Mouse (Mus musculus): ENCODE measurements around the gene Optc. TPM values are rescaled to one million over a fixed set of nuclear protein-coding genes. Genes with fewer than 3 reads are reported as not detected.
A peak's percentile ranks its signal among the peaks of the same experiment; 100 is the strongest.

Optc gene
- 0.39 and 0.40 TPM in 2 replicates for polyA plus RNA-seq (2015; fragmentation: Nextera tagmentation; extraction: Ambion mirVana)

DNA sequence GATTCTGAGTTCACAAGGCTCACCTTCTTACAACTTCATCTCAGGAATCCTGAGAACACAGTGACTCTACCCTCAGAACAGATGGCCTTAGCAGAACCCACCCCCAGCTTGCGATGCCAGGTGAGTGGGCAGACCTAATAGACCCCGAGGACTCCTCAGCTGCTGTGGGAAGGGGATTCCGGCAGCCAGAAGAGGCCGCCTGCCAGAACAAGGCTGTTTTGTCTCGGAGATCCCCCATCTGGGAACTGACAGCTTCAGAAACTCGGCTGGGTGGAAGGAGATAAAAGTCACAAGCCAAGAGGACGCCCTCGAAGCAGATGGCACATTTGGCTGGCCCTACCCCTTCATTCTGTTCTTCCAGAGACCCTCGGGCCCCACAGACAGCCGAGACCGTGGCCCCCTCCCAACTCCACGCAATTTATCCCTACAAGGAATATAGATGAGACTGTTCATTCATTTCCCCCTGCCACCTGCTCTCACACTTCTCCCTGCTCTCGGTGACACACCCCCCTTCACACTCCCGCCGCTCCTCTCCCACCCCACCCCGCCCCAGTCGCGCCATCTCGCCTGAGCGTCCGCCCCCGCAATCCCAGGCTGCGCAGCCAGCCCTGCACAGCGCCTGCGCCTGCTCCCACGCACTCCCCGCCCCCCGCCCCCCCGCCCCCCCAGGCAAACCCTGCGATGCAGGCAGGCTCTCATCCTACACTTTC, at the start of gene Optc:
Gene Optc (minus strand): TSS at position 51 of the 710 bp plus-strand sequence.
- 4% methylated on average over 26 of the region's 30 CpGs for WGBS
- Histone ChIP-seq H3K36me3 (ENCODE audit: insufficient read depth, low read length) (no peaks in the 10 kb centered on the region), H3K9ac (ENCODE audit: low read depth, low read length) (peak within 1 kb of the TSS; percentile 52; the same call in 1 of the 2 replicates), H3K4me2 (ENCODE audit: low read length) (peak within 1 kb of the TSS; percentile 70), H3K4me1 (replicated peaks; ENCODE audit: insufficient read depth, low read length) (peaks cover 12% of the 10 kb centered on the region), H3K9me3 (replicated peaks; ENCODE audit: low read length) (no peaks in the 10 kb centered on the region), H3K27ac (peak within 1 kb of the TSS; percentile 63), H3K27me3 (ENCODE audit: insufficient read depth, low read length) (no peaks in the 10 kb centered on the region), H3K4me3 (replicated peaks; ENCODE audit: low read depth, low read length) (peak within 1 kb of the TSS; percentile 27)
- DNase-seq (ENCODE audit: low spot score): peak; percentile 83
- no peak for TF ChIP-seq CTCF (IDR thresholded peaks at IDR 0.05; ENCODE audit: low read depth)
- peak; percentile 57 for ATAC-seq (replicated peaks; ENCODE audit: low FRiP score, low read depth)

DNA sequence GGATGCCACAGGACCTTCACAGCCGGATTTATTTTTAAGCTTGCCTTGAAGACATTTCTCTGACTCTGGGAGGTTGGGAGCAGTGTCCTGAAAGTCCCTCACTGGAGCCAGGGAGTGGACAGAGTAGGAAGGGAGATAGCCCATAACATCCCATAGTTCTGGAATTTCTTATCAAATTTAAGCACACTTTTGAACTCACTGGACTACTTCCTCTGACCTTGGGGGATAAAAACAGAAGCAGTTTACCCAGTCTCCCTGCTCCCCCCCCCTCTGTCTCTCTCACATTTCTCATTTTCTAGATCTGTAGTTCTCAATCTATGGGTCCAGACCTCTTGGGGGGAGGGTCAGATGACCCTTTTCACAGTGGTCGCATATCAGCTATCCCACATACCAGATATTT, 46.2 kb upstream of the Optc start:
- no peak for ATAC-seq (replicated peaks; ENCODE audit: low FRiP score, low read depth)
- Histone ChIP-seq H3K9me3 (replicated peaks; ENCODE audit: low read length) (no peaks in the 10 kb centered on the region), H3K27ac (no peak overlapping the region), H3K4me3 (replicated peaks; ENCODE audit: low read depth, low read length) (no peak overlapping the region), H3K4me1 (replicated peaks; ENCODE audit: insufficient read depth, low read length) (no peaks in the 10 kb centered on the region; the same call in 1 of the 2 replicates), H3K9ac (ENCODE audit: low read depth, low read length) (no peak overlapping the region), H3K4me2 (ENCODE audit: low read length) (no peak overlapping the region), H3K36me3 (ENCODE audit: insufficient read depth, low read length) (no peaks in the 10 kb centered on the region), H3K27me3 (ENCODE audit: insufficient read depth, low read length) (no peaks in the 10 kb centered on the region)
- TF ChIP-seq CTCF (IDR thresholded peaks at IDR 0.05; ENCODE audit: low read depth): no peak
- DNase-seq (ENCODE audit: low spot score): no peak
- WGBS: 43% methylated on average over 2 of the region's 2 CpGs

DNA sequence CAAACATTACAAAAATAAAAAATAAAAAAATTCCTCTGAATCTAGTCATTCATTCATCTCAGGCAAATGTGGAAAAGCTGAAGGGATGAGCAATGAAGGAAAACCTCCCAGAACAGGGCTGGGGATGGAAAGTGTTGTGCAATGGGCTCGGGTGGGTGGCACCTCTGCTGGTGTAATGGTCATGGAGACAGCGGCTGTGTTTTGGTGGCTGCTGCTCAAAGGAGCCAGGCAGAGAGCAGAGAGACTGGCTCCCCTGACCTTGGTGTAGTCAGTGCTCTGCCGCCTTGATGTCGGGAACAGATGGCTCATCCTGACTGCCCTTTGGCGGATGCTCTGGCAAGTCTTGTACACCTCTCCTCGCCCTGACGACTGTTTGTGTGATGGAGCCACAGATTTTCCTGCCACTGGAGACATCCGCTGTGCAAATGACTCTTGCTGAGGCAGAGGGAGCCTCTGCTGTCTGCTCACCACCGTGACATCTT, 45.5 kb upstream of the Optc start:
- no peak overlapping the region for H3K9ac ChIP-seq (ENCODE audit: low read depth, low read length)
- 39% methylated on average over 9 of the region's 9 CpGs for WGBS
- no peak; the same call in 1 of the 2 replicates for TF ChIP-seq CTCF (IDR thresholded peaks at IDR 0.05; ENCODE audit: low read depth)
- no peak for ATAC-seq (replicated peaks; ENCODE audit: low FRiP score, low read depth)
- no peaks in the 10 kb centered on the region; the same call in 1 of the 2 replicates for H3K4me1 ChIP-seq (replicated peaks; ENCODE audit: insufficient read depth, low read length)
- no peaks in the 10 kb centered on the region for H3K27me3 ChIP-seq (ENCODE audit: insufficient read depth, low read length)
- no peak overlapping the region for H3K4me3 ChIP-seq (replicated peaks; ENCODE audit: low read depth, low read length)
- H3K27ac ChIP-seq: no peak overlapping the region
- DNase-seq (ENCODE audit: low spot score): no peak
- H3K36me3 ChIP-seq (ENCODE audit: insufficient read depth, low read length): no peaks in the 10 kb centered on the region
- no peak overlapping the region for H3K4me2 ChIP-seq (ENCODE audit: low read length)
- no peaks in the 10 kb centered on the region for H3K9me3 ChIP-seq (replicated peaks; ENCODE audit: low read length)

DNA sequence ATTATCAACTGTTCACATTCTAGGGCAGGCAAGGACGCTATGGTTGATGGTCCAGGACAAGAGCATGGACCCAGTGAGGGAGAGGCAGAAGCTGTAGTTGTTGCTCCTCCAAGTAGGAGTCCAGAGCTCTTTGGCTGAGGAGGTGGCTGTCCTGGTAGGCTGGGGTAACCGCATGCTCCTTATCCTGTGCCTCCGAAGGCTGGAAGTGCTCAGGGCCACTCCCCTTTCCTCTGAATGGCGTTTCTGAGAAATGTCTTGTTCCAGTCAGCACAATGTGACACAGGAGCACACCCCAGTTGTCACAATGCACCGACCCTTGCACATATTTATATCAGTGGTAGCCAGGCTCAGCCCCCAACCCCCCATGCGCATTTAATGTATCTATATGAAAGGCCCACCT, 43.8 kb upstream of the Optc start:
- Histone ChIP-seq H3K36me3 (ENCODE audit: insufficient read depth, low read length) (no peaks in the 10 kb centered on the region), H3K9me3 (replicated peaks; ENCODE audit: low read length) (no peaks in the 10 kb centered on the region), H3K27ac (no peak overlapping the region), H3K4me2 (ENCODE audit: low read length) (no peak overlapping the region), H3K4me3 (replicated peaks; ENCODE audit: low read depth, low read length) (no peak overlapping the region), H3K4me1 (replicated peaks; ENCODE audit: insufficient read depth, low read length) (no peaks in the 10 kb centered on the region; the same call in 1 of the 2 replicates), H3K9ac (ENCODE audit: low read depth, low read length) (no peak overlapping the region), H3K27me3 (ENCODE audit: insufficient read depth, low read length) (no peaks in the 10 kb centered on the region)
- DNase-seq (ENCODE audit: low spot score): no peak
- no peak for TF ChIP-seq CTCF (IDR thresholded peaks at IDR 0.05; ENCODE audit: low read depth)
- WGBS: 60% methylated on average over 6 of the region's 6 CpGs
- no peak for ATAC-seq (replicated peaks; ENCODE audit: low FRiP score, low read depth)

DNA sequence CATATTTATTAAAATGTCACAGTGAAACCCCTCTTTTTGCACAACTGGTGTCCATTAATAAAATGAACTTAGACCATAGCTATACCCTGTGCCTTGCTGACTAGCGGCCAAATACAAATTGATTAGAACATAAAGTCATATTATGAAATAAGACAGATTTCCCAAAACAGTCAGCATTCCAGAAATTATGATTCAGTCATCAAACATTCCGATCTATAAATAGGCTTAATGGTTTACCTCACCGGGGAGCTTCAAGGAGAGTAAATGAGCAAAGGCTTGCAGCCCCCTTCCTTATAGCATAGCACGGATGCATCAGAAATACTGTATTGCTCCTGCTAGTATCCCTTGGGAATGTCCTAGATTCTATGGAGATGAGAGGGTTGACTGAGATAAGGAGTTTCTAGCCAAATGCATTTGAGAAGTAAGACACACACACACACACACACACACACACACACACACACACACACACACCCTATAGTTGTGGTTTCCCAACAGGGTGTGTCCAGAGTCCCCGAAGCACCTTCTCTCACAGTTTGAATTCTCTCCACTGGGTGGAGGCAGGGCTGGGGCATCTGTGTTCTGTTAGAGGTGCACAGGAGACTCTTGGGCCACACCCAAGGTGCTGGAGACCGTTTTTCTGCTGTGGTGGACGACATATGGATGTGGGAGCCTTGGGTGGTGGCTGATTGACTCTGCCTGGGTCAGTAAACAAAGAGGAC, 42.4 kb upstream of the Optc start:
- Histone ChIP-seq H3K27ac (no peak overlapping the region), H3K9me3 (replicated peaks; ENCODE audit: low read length) (no peaks in the 10 kb centered on the region), H3K9ac (ENCODE audit: low read depth, low read length) (no peak overlapping the region), H3K4me3 (replicated peaks; ENCODE audit: low read depth, low read length) (no peak overlapping the region), H3K4me1 (replicated peaks; ENCODE audit: insufficient read depth, low read length) (no peaks in the 10 kb centered on the region; the same call in 1 of the 2 replicates), H3K27me3 (ENCODE audit: insufficient read depth, low read length) (no peaks in the 10 kb centered on the region), H3K36me3 (ENCODE audit: insufficient read depth, low read length) (no peaks in the 10 kb centered on the region), H3K4me2 (ENCODE audit: low read length) (no peak overlapping the region)
- WGBS: 61% methylated on average over 7 of the region's 7 CpGs
- DNase-seq (ENCODE audit: low spot score) (no peak), ATAC-seq (replicated peaks; ENCODE audit: low FRiP score, low read depth) (no peak)
- TF ChIP-seq CTCF (IDR thresholded peaks at IDR 0.05; ENCODE audit: low read depth): no peak

DNA sequence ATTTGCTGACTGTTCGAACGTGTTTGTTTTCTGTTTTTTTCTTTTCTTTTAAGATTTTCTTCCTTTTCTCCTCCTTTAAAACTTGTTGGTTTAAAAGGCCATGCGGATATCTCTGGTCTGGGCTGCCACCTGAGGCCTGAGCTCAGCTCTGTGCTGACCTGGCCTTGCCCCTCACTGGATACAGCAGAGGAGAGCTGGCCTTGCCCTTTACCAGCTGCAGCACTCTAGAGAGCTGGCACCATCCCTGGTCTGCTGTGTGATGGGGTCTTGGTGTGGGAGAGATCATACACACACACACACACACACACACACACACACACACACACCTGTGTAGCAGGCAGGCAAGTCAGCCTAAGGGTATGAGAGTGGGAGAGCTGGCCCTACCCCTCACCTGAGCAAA, 37.3 kb upstream of the Optc start:
- no peaks in the 10 kb centered on the region for H3K27me3 ChIP-seq (ENCODE audit: insufficient read depth, low read length)
- no peak overlapping the region for H3K27ac ChIP-seq
- no peak overlapping the region for H3K4me2 ChIP-seq (ENCODE audit: low read length)
- no peak for TF ChIP-seq CTCF (IDR thresholded peaks at IDR 0.05; ENCODE audit: low read depth)
- no peak for ATAC-seq (replicated peaks; ENCODE audit: low FRiP score, low read depth)
- 89% methylated on average over 3 of the region's 3 CpGs for WGBS
- no peak overlapping the region for H3K4me3 ChIP-seq (replicated peaks; ENCODE audit: low read depth, low read length)
- no peak for DNase-seq (ENCODE audit: low spot score)
- no peaks in the 10 kb centered on the region for H3K9me3 ChIP-seq (replicated peaks; ENCODE audit: low read length)
- H3K4me1 ChIP-seq (replicated peaks; ENCODE audit: insufficient read depth, low read length): no peaks in the 10 kb centered on the region
- H3K9ac ChIP-seq (ENCODE audit: low read depth, low read length): no peak overlapping the region
- no peaks in the 10 kb centered on the region for H3K36me3 ChIP-seq (ENCODE audit: insufficient read depth, low read length)

All from kidney, postnatal 0 days (tissue).